Mouse (Mus musculus) ZHBTc4 (cell line): ENCODE data around the gene Zcchc4.

Experiments
- DNase-seq: peaks from one replicate; pipeline ENCODE4 v3.0.0-alpha.2; 2011; ENCODE audit warnings: low read depth, low spot score

Gene Zcchc4

DNA sequence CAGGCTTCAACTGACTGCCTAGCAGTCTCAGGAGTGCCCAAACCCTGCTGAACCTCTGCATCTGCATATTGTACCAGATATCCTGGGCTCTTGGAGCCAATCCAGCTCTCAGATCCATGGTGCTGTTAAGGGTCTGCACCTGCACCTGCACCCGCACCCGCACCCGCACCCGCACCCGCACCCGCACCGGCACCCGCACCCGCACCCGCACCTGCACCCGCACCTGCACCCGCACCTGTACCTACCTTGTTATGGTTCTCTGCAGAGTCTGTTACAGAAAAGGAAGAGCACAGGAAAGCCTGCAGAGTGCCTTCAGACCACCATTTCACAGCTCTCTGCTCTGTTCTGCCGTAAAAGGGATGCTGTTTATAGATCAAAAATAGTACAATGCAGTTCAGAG is 96.8 kb downstream of the Zcchc4 start:
- no peak for DNase-seq
